ENCODE assay signal across 25 mouse cellular contexts in the genomic region with DNA sequence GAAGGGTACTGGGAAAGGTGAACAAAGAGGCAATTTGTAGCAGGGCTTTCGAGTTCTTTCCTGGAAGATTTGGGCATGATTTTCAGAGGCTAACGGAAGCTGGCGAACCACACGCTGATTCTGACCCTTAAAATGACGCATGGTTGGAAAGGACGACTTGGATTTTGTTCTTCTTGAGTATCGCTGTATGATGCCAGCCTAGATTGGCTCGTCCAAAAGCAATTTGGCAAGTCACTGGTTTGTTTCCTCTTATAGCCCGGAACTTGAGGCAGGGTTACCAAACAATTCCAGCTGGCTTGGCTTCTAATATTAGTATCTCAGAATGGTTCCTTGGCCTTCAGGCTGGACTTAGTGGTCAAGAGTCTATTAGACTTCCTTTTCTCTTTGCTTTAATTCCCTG. TPM values are rescaled to one million over a fixed set of nuclear protein-coding genes. Genes with fewer than 3 reads are reported as not detected.
DNase-seq lines count a peak whose midpoint lies in the region; ATAC-seq and TF ChIP-seq lines count a peak whose summit lies in the region.
"Had no signal": no experiment of that assay in that cellular context is flagged by ENCODE, and none has a peak within 500 bp of the region (broad histone marks: within the 10 kb centered on the region; RNA-seq: fewer than 3 reads in every experiment).

No protein-coding gene starts in this region.

- no peak for TF ChIP-seq CTCF in cerebellum, adult 2 months (IDR thresholded peaks at IDR 0.05; ENCODE audit: borderline replicate concordance, insufficient read depth, low read depth, low read length)

- no peak for ATAC-seq in intestine, embryonic 14.5 days (replicated peaks; ENCODE audit: low FRiP score, low TSS enrichment, low read depth)
- no peak for ATAC-seq in intestine, embryonic 16.5 days
- ATAC-seq: CD4-positive, CD25-positive, alpha-beta regulatory T cell, adult 4 months; forebrain, embryonic 14.5 days; hindbrain, postnatal 0 days; intestine, embryonic 15.5 days had no signal

- no peak overlapping the region for H3K4me3 ChIP-seq in cerebellum, adult 2 months (replicated peaks; ENCODE audit: insufficient read depth, low read depth, low read length)
- H3K4me3 ChIP-seq in intestine, embryonic 14.5 days (ENCODE audit: low read depth, low read length): no peak overlapping the region
- H3K4me3 ChIP-seq in intestine, embryonic 16.5 days (ENCODE audit: low read length): no peak overlapping the region
- H3K4me3 ChIP-seq: embryonic facial prominence, embryonic 15.5 days; erythroblast, embryonic 14.5 days; forebrain, embryonic 10.5 days; heart, embryonic 10.5 days; hindbrain, embryonic 13.5 days; intestine, embryonic 15.5 days; kidney, embryonic 15.5 days had no signal

- TF ChIP-seq POLR2A in cerebellum, adult 2 months (IDR thresholded peaks at IDR 0.05; ENCODE audit: borderline replicate concordance, insufficient read depth, low read length): no peak

- H3K9ac ChIP-seq in intestine, embryonic 14.5 days (ENCODE audit: low read length): no peak overlapping the region
- no peak overlapping the region for H3K9ac ChIP-seq in intestine, embryonic 16.5 days (ENCODE audit: low read depth, low read length)
- H3K9ac ChIP-seq: embryonic facial prominence, embryonic 15.5 days; hindbrain, embryonic 13.5 days; intestine, embryonic 15.5 days; kidney, embryonic 15.5 days had no signal

- peak; percentile 50 to 83 for DNase-seq in cerebellum, adult 2 months
- no peak for DNase-seq in cerebellum, postnatal 4 days (ENCODE audit: low spot score in 2 of 2)
- DNase-seq in cerebellum, postnatal 14 days: peak; percentile 62 to 82
- no peak for DNase-seq in cerebellum, adult 8-10 months
- peak; percentile 18 for DNase-seq in intestine, embryonic 14.5 days (ENCODE audit: low spot score)
- peak; percentile 68 for DNase-seq in skeletal muscle tissue, adult 2 months (ENCODE audit: low read depth, low spot score)
- DNase-seq in layer of hippocampus, adult 8-10 months (ENCODE audit: low spot score in 2 of 2): no peak
- DNase-seq: adrenal gland, postnatal 10 days; B cell, adult 2 months; embryo, embryonic 11 days; heart, adult 18-20 months; heart, postnatal 14 days; kidney, adult 2 months had no signal

- H3K4me1 ChIP-seq in cerebellum, adult 2 months (ENCODE audit: control insufficient read depth, insufficient read depth, low read length): peaks cover 4% of the 10 kb centered on the region
- no peaks in the 10 kb centered on the region for H3K4me1 ChIP-seq in intestine, embryonic 14.5 days (replicated peaks; ENCODE audit: control insufficient read depth, insufficient read depth, low read length)
- H3K4me1 ChIP-seq in intestine, embryonic 16.5 days (ENCODE audit: control insufficient read depth, insufficient read depth, low read length): no peaks in the 10 kb centered on the region
- H3K4me1 ChIP-seq: embryonic facial prominence, embryonic 15.5 days; hindbrain, embryonic 13.5 days; intestine, embryonic 15.5 days had no signal

- no peak overlapping the region for H3K4me2 ChIP-seq in intestine, embryonic 14.5 days (ENCODE audit: low read length)
- no peak overlapping the region for H3K4me2 ChIP-seq in intestine, embryonic 16.5 days (ENCODE audit: low read depth, low read length)
- H3K4me2 ChIP-seq: embryonic facial prominence, embryonic 15.5 days; hindbrain, embryonic 13.5 days; intestine, embryonic 15.5 days; kidney, embryonic 15.5 days had no signal

- H3K27ac ChIP-seq in cerebellum, adult 2 months (ENCODE audit: insufficient read depth, low read length): no peak overlapping the region
- no peak overlapping the region for H3K27ac ChIP-seq in intestine, embryonic 14.5 days (ENCODE audit: low read depth)
- no peak overlapping the region for H3K27ac ChIP-seq in intestine, embryonic 16.5 days (ENCODE audit: low read length)
- H3K27ac ChIP-seq: embryonic facial prominence, embryonic 15.5 days; forebrain, embryonic 10.5 days; heart, embryonic 10.5 days; hindbrain, embryonic 13.5 days; hindbrain, postnatal 0 days; intestine, embryonic 15.5 days; kidney, embryonic 15.5 days had no signal

- WGBS in cerebellum, adult 2 months: 13% methylated on average over 9 of the region's 9 CpGs
- 95% methylated on average over 9 of the region's 9 CpGs for WGBS in intestine, embryonic 14.5 days
- WGBS in intestine, embryonic 16.5 days: 87% methylated on average over 9 of the region's 9 CpGs

- no peaks in the 10 kb centered on the region for H3K9me3 ChIP-seq in intestine, embryonic 14.5 days (ENCODE audit: control insufficient read depth, low read length)
- H3K9me3 ChIP-seq in intestine, embryonic 16.5 days (ENCODE audit: control insufficient read depth, low read length): no peaks in the 10 kb centered on the region
- H3K9me3 ChIP-seq: embryonic facial prominence, embryonic 15.5 days; forebrain, embryonic 10.5 days; heart, embryonic 10.5 days; hindbrain, embryonic 13.5 days; intestine, embryonic 15.5 days; kidney, embryonic 15.5 days had no signal

- H3K36me3 ChIP-seq in intestine, embryonic 14.5 days (ENCODE audit: control insufficient read depth, insufficient read depth, low read length): no peaks in the 10 kb centered on the region
- no peaks in the 10 kb centered on the region for H3K36me3 ChIP-seq in intestine, embryonic 16.5 days (ENCODE audit: control insufficient read depth, insufficient read depth, low read length)
- H3K36me3 ChIP-seq: embryonic facial prominence, embryonic 15.5 days; forebrain, embryonic 10.5 days; G1E; heart, embryonic 10.5 days; hindbrain, embryonic 13.5 days; intestine, embryonic 15.5 days; kidney, embryonic 15.5 days had no signal

- no peaks in the 10 kb centered on the region for H3K27me3 ChIP-seq in cerebellum, adult 2 months (ENCODE audit: control insufficient read depth, insufficient read depth, low read length)
- no peaks in the 10 kb centered on the region for H3K27me3 ChIP-seq in intestine, embryonic 14.5 days (replicated peaks; ENCODE audit: control insufficient read depth, insufficient read depth, low read length)
- H3K27me3 ChIP-seq in intestine, embryonic 16.5 days (replicated peaks; ENCODE audit: control insufficient read depth, insufficient read depth, low read length): no peaks in the 10 kb centered on the region
- H3K27me3 ChIP-seq: embryonic facial prominence, embryonic 15.5 days; hindbrain, embryonic 13.5 days; intestine, embryonic 15.5 days; kidney, embryonic 15.5 days had no signal

RNA-seq across cellular contexts. Expression of gene Bmp2, which starts 22.6 kb away (rescaled TPM):
- polyA plus RNA-seq in cerebellum, adult 2 months (2012; rRNA removed): 1.3 and 1.9 TPM in 2 replicates
- polyA plus RNA-seq in intestine, embryonic 14.5 days (2014; fragmentation: Nextera tagmentation; extraction: Ambion mirVana): 10.3 and 11.7 TPM in 2 replicates
- polyA plus RNA-seq in intestine, embryonic 16.5 days (2015; fragmentation: Nextera tagmentation; extraction: Ambion mirVana): 12.1 and 14.3 TPM in 2 replicates
- total RNA-seq in layer of hippocampus, adult 8-10 months (2022): 1 to 10 TPM; 1.3 to 2.2 (median 1.5) TPM
- polyA plus RNA-seq: CD4-positive, CD25-positive, alpha-beta regulatory T cell, adult 4 months; G1E had no signal

Comparison
In these comparisons a context has a peak if more than half of its experiments do, and no peak if none do; other contexts are left out.
1. DNase-seq: peak in cerebellum, adult 2 months (2 of 2), cerebellum, postnatal 14 days (2 of 2), intestine, embryonic 14.5 days (single experiment) and skeletal muscle tissue, adult 2 months (single experiment); none in cerebellum, postnatal 4 days (0 of 2), cerebellum, adult 8-10 months (single experiment) and layer of hippocampus, adult 8-10 months (0 of 2).